Mouse (Mus musculus) ES-Bruce4 (cell line): ENCODE data around the gene Slc39a13.

ENCODE experiments used
- CTCF ChIP-seq: IDR thresholded peaks from one replicate; pipeline ENCODE4 v1.8.1; 2011; ENCODE audit warnings: low read depth, low read length
- EP300 ChIP-seq: IDR thresholded peaks from 2 replicates; pipeline ENCODE4 v1.6.1; 2011; ENCODE audit warnings: low read depth, low read length; ENCODE audit not compliant: insufficient read depth
- POLR2A ChIP-seq: IDR thresholded peaks from one replicate; pipeline ENCODE4 v1.8.1; 2011; ENCODE audit warnings: low read length; ENCODE audit not compliant: insufficient read depth

DNA sequence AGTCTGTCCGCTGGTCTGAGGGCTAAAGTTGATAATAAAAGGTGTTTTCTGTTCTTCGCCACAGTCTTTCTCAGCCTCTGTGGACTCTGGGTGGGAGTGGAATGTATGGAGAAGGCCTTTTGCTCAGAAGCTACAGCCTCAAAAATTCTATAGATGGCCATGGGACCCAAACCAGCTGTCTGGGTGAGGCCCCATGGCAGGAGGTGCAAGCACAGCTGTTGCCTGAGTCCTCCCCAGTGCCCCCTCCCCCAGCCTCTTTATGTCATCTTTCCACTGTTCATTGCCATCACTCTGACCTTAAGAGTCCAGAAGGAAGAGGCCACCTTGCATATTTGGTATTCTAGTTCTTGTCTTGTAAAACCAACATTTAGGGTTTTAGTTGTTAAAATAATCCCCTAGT, 10.8 kb downstream of the Slc39a13 start:
- no peak for TF ChIP-seq POLR2A
- TF ChIP-seq CTCF = no peak
- no peak for TF ChIP-seq EP300
